Mouse (Mus musculus): ENCODE measurements at regions not wholly inside any gene's neighbourhood (a gene's known extent, or its start where the extent isn't known, plus 50 kb on each side); places are given as distances from the start of the nearest gene placed in this dataset.

GRCm38 (mm10) chr1:71778292-71778691 is 125.3 kb upstream of the Fn1 start:
- Histone ChIP-seq H3K4me3 (ENCODE audit: insufficient read depth, low read length) (no peak overlapping the region), H3K4me1 (ENCODE audit: control insufficient read depth, insufficient read depth, low read length) (no peaks in the 10 kb centered on the region), H3K27ac (ENCODE audit: insufficient read depth, low read length) (no peak overlapping the region)
- TF ChIP-seq CTCF (IDR thresholded peaks at IDR 0.05; ENCODE audit: borderline replicate concordance, insufficient read depth, low read length), result no peak
- no peak for TF ChIP-seq POLR2A (IDR thresholded peaks at IDR 0.05; ENCODE audit: low read depth, low read length)

- Histone ChIP-seq H3K27ac (ENCODE audit: insufficient read depth, low read length) (no peak overlapping the region), H3K4me3 (ENCODE audit: insufficient read depth, low read length) (no peak overlapping the region), H3K4me1 (ENCODE audit: control insufficient read depth, insufficient read depth, low read length) (no peaks in the 10 kb centered on the region)
- TF ChIP-seq CTCF (IDR thresholded peaks at IDR 0.05; ENCODE audit: borderline replicate concordance, insufficient read depth, low read length), result no peak
These were observed 123.0 kb upstream of the Fn1 start for GRCm38 (mm10) chr1:71775865-71776501.

- TF ChIP-seq CTCF (IDR thresholded peaks at IDR 0.05; ENCODE audit: borderline replicate concordance, insufficient read depth, low read length), result no peak
- no peak for TF ChIP-seq POLR2A (IDR thresholded peaks at IDR 0.05; ENCODE audit: low read depth, low read length)
- Histone ChIP-seq H3K4me3 (ENCODE audit: insufficient read depth, low read length) (no peak overlapping the region), H3K27ac (ENCODE audit: insufficient read depth, low read length) (peak overlapping the region; percentile 14; the same call in 1 of the 2 replicates), H3K4me1 (ENCODE audit: control insufficient read depth, insufficient read depth, low read length) (no peaks in the 10 kb centered on the region)
These were observed 119.5 kb upstream of the Fn1 start for GRCm38 (mm10) chr1:71772526-71772925.

GRCm38 (mm10) chr1:71771798-71772197 is 118.8 kb upstream of the Fn1 start:
- H3K27ac ChIP-seq (ENCODE audit: insufficient read depth, low read length), result peak overlapping the region; percentile 67
- no peak for TF ChIP-seq POLR2A (IDR thresholded peaks at IDR 0.05; ENCODE audit: low read depth, low read length)
- no peak overlapping the region for H3K4me3 ChIP-seq (ENCODE audit: insufficient read depth, low read length)
- peaks cover 2% of the 10 kb centered on the region for H3K4me1 ChIP-seq (ENCODE audit: control insufficient read depth, insufficient read depth, low read length)

GRCm38 (mm10) chr1:71769595-71769994 is 116.6 kb upstream of the Fn1 start:
- peaks cover 5% of the 10 kb centered on the region for H3K4me1 ChIP-seq (ENCODE audit: control insufficient read depth, insufficient read depth, low read length)
- TF ChIP-seq POLR2A (IDR thresholded peaks at IDR 0.05; ENCODE audit: low read depth, low read length) (no peak), CTCF (IDR thresholded peaks at IDR 0.05; ENCODE audit: borderline replicate concordance, insufficient read depth, low read length) (no peak)
- H3K4me3 ChIP-seq (ENCODE audit: insufficient read depth, low read length), result no peak overlapping the region
- H3K27ac ChIP-seq (ENCODE audit: insufficient read depth, low read length), result no peak overlapping the region

GRCm38 (mm10) chr1:71767705-71768104 is 114.7 kb upstream of the Fn1 start:
- peak overlapping the region; percentile 37; the same call in 1 of the 2 replicates for H3K27ac ChIP-seq (ENCODE audit: insufficient read depth, low read length)
- peaks cover 5% of the 10 kb centered on the region for H3K4me1 ChIP-seq (ENCODE audit: control insufficient read depth, insufficient read depth, low read length)
- H3K4me3 ChIP-seq (ENCODE audit: insufficient read depth, low read length), result no peak overlapping the region
- TF ChIP-seq CTCF (IDR thresholded peaks at IDR 0.05; ENCODE audit: borderline replicate concordance, insufficient read depth, low read length), result no peak
- no peak for TF ChIP-seq POLR2A (IDR thresholded peaks at IDR 0.05; ENCODE audit: low read depth, low read length)

- no peak overlapping the region for H3K4me3 ChIP-seq (ENCODE audit: insufficient read depth, low read length)
- peaks cover 5% of the 10 kb centered on the region for H3K4me1 ChIP-seq (ENCODE audit: control insufficient read depth, insufficient read depth, low read length)
- TF ChIP-seq CTCF (IDR thresholded peaks at IDR 0.05; ENCODE audit: borderline replicate concordance, insufficient read depth, low read length) (no peak), POLR2A (IDR thresholded peaks at IDR 0.05; ENCODE audit: low read depth, low read length) (no peak)
- peak overlapping the region; percentile 89 for H3K27ac ChIP-seq (ENCODE audit: insufficient read depth, low read length)
These were observed 114.1 kb upstream of the Fn1 start for GRCm38 (mm10) chr1:71767076-71767475.

- peaks cover 5% of the 10 kb centered on the region for H3K4me1 ChIP-seq (ENCODE audit: control insufficient read depth, insufficient read depth, low read length)
- H3K4me3 ChIP-seq (ENCODE audit: insufficient read depth, low read length), result no peak overlapping the region
- no peak overlapping the region for H3K27ac ChIP-seq (ENCODE audit: insufficient read depth, low read length)
- TF ChIP-seq CTCF (IDR thresholded peaks at IDR 0.05; ENCODE audit: borderline replicate concordance, insufficient read depth, low read length) (no peak), POLR2A (IDR thresholded peaks at IDR 0.05; ENCODE audit: low read depth, low read length) (no peak)
These were observed 112.0 kb upstream of the Fn1 start for GRCm38 (mm10) chr1:71764951-71765350.

- peak overlapping the region; percentile 98 for H3K27ac ChIP-seq (ENCODE audit: insufficient read depth, low read length)
- no peak overlapping the region for H3K4me3 ChIP-seq (ENCODE audit: insufficient read depth, low read length)
- peaks cover 5% of the 10 kb centered on the region for H3K4me1 ChIP-seq (ENCODE audit: control insufficient read depth, insufficient read depth, low read length)
- no peak for TF ChIP-seq POLR2A (IDR thresholded peaks at IDR 0.05; ENCODE audit: low read depth, low read length)
- TF ChIP-seq CTCF (IDR thresholded peaks at IDR 0.05; ENCODE audit: borderline replicate concordance, insufficient read depth, low read length), result no peak
These were observed 110.5 kb upstream of the Fn1 start for GRCm38 (mm10) chr1:71763530-71763929.

GRCm38 (mm10) chr1:71760342-71760741 is 107.3 kb upstream of the Fn1 start:
- H3K27ac ChIP-seq (ENCODE audit: insufficient read depth, low read length), result peak overlapping the region; percentile 72
- H3K4me3 ChIP-seq (ENCODE audit: insufficient read depth, low read length), result no peak overlapping the region
- no peak for TF ChIP-seq CTCF (IDR thresholded peaks at IDR 0.05; ENCODE audit: borderline replicate concordance, insufficient read depth, low read length)
- no peak for TF ChIP-seq POLR2A (IDR thresholded peaks at IDR 0.05; ENCODE audit: low read depth, low read length)
- H3K4me1 ChIP-seq (ENCODE audit: control insufficient read depth, insufficient read depth, low read length), result peaks cover 6% of the 10 kb centered on the region
